Mouse (Mus musculus): ENCODE data around the gene Met.

The Met gene

GRCm38 (mm10) chr6:17491502-17491901 is 27.9 kb downstream of the Met start:
- DNase-seq (ENCODE audit: low read depth, low spot score) = no peak

GRCm38 (mm10) chr6:17492062-17492461 is 28.5 kb downstream of the Met start:
- no peak for DNase-seq (ENCODE audit: low read depth, low spot score)

GRCm38 (mm10) chr6:17495413-17495812 is 31.8 kb downstream of the Met start:
- DNase-seq (ENCODE audit: low read depth, low spot score) = no peak

- no peak for DNase-seq (ENCODE audit: low read depth, low spot score)
Measured at GRCm38 (mm10) chr6:17497366-17497765, 33.8 kb downstream of the Met start.

- no peak for DNase-seq (ENCODE audit: low read depth, low spot score)
Measured at GRCm38 (mm10) chr6:17498801-17499200, 35.2 kb downstream of the Met start.

- no peak for DNase-seq (ENCODE audit: low read depth, low spot score)
Measured at GRCm38 (mm10) chr6:17501440-17501839, 37.8 kb downstream of the Met start.

- DNase-seq (ENCODE audit: low read depth, low spot score) = no peak
Measured at GRCm38 (mm10) chr6:17502311-17502710, 38.7 kb downstream of the Met start.

- no peak for DNase-seq (ENCODE audit: low read depth, low spot score)
Measured at GRCm38 (mm10) chr6:17503724-17504123, 40.1 kb downstream of the Met start.

- no peak for DNase-seq (ENCODE audit: low read depth, low spot score)
Measured at GRCm38 (mm10) chr6:17505530-17505929, 41.9 kb downstream of the Met start.

GRCm38 (mm10) chr6:17506831-17507230 is 43.2 kb downstream of the Met start:
- no peak for DNase-seq (ENCODE audit: low read depth, low spot score)

- DNase-seq (ENCODE audit: low read depth, low spot score) = no peak
Measured at GRCm38 (mm10) chr6:17508184-17508583, 44.6 kb downstream of the Met start.

- no peak for DNase-seq (ENCODE audit: low read depth, low spot score)
Measured at GRCm38 (mm10) chr6:17508604-17509372, 45.2 kb downstream of the Met start.

GRCm38 (mm10) chr6:17513381-17513780 is 49.8 kb downstream of the Met start:
- DNase-seq (ENCODE audit: low read depth, low spot score) = no peak

- no peak for DNase-seq (ENCODE audit: low read depth, low spot score)
Measured at GRCm38 (mm10) chr6:17515775-17516460, 52.3 kb downstream of the Met start.

- no peak for DNase-seq (ENCODE audit: low read depth, low spot score)
Measured at GRCm38 (mm10) chr6:17521901-17522717, 58.5 kb downstream of the Met start.

GRCm38 (mm10) chr6:17522917-17523316 is 59.3 kb downstream of the Met start:
- no peak for DNase-seq (ENCODE audit: low read depth, low spot score)

GRCm38 (mm10) chr6:17529490-17530269 is 66.1 kb downstream of the Met start:
- no peak for DNase-seq (ENCODE audit: low read depth, low spot score)

GRCm38 (mm10) chr6:17541615-17542014 is 78.0 kb downstream of the Met start:
- no peak for DNase-seq (ENCODE audit: low read depth, low spot score)

- no peak for DNase-seq (ENCODE audit: low read depth, low spot score)
Measured at GRCm38 (mm10) chr6:17542383-17542782, 78.8 kb downstream of the Met start.

GRCm38 (mm10) chr6:17545480-17545879 is 81.9 kb downstream of the Met start:
- no peak for DNase-seq (ENCODE audit: low read depth, low spot score)

GRCm38 (mm10) chr6:17546341-17546740 is 82.7 kb downstream of the Met start:
- DNase-seq (ENCODE audit: low read depth, low spot score) = no peak

- no peak for DNase-seq (ENCODE audit: low read depth, low spot score)
Measured at GRCm38 (mm10) chr6:17546825-17547224, 83.2 kb downstream of the Met start.

Measured in WW6 (cell line).